Mouse (Mus musculus): ENCODE data around the gene Zcchc24. TPM values are rescaled to one million over a fixed set of nuclear protein-coding genes. Genes with fewer than 3 reads are reported as not detected.

Zcchc24 gene
- polyA plus RNA-seq, 1 experiment from 2014 or later = 33.6 TPM

DNA sequence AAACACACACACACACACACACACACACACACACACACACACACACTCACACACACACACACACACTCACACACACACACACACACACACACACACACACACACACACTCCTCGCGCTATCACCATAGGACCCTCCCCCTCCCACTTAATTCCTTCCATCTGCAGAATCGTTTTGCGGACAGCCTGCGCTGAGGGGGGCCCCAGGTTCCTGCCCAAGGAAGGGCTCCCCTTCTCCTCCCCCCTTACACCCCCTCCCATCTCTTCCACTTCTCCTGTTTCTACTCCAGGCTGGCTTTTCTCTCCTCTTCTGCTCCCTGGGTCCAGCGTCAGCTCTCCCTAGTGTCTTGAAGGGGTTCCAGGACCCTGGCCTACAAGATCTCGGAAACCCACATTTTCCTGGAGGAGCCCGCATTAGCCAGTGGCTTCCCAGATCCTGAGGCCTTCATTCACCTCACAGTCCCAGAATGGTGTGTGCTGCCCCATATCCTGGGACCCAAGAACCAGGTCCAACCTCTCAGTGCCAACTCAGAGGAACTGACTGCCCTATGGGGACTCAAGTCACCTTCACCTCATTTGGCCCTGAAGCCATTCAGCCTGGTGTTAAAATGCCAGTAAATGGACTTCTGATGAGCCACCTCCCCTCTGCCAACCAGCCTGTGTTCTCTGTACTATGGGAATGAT is 927 bp upstream of the Zcchc24 start:
- 0 out of 2 replicates have a peak, but pooled peaks cover 4% of the 10 kb centered on the region for H3K36me3 ChIP-seq (ENCODE audit: control insufficient read depth, insufficient read depth, low read length)
- H3K27me3 ChIP-seq (replicated peaks; ENCODE audit: control insufficient read depth, insufficient read depth, low read length) = no peaks in the 10 kb centered on the region
- H3K27ac ChIP-seq (ENCODE audit: low read depth) = peak overlapping the region; percentile 85
- no peaks in the 10 kb centered on the region for H3K9me3 ChIP-seq (ENCODE audit: control insufficient read depth, low read length)
- H3K4me2 ChIP-seq (ENCODE audit: low read length) = peak overlapping the region; percentile 73
- no peak overlapping the region for H3K4me3 ChIP-seq (ENCODE audit: low read depth, low read length)
- ATAC-seq (replicated peaks; ENCODE audit: low FRiP score, low TSS enrichment, low read depth) (no peak), DNase-seq (ENCODE audit: low spot score) (no peak)
- peaks cover 39% of the 10 kb centered on the region for H3K4me1 ChIP-seq (replicated peaks; ENCODE audit: control insufficient read depth, insufficient read depth, low read length)
- 20% methylated on average over 8 of the region's 8 CpGs for WGBS
- no peak overlapping the region for H3K9ac ChIP-seq (ENCODE audit: low read length)

- DNase-seq (ENCODE audit: low spot score) (peak; percentile 81), ATAC-seq (replicated peaks; ENCODE audit: low FRiP score, low TSS enrichment, low read depth) (peak; percentile 38)
- Histone ChIP-seq H3K36me3 (ENCODE audit: control insufficient read depth, insufficient read depth, low read length) (0 out of 2 replicates have a peak, but pooled peaks cover 7% of the 10 kb centered on the region), H3K27me3 (replicated peaks; ENCODE audit: control insufficient read depth, insufficient read depth, low read length) (no peaks in the 10 kb centered on the region), H3K4me2 (ENCODE audit: low read length) (peak overlapping the region; percentile 73), H3K27ac (ENCODE audit: low read depth) (peak overlapping the region; percentile 85), H3K9ac (ENCODE audit: low read length) (peak overlapping the region; percentile 70), H3K9me3 (ENCODE audit: control insufficient read depth, low read length) (no peaks in the 10 kb centered on the region), H3K4me3 (ENCODE audit: low read depth, low read length) (peak overlapping the region; percentile 83), H3K4me1 (replicated peaks; ENCODE audit: control insufficient read depth, insufficient read depth, low read length) (peaks cover 30% of the 10 kb centered on the region)
- under 1% methylated on average over 50 of the region's 50 CpGs for WGBS
Measured at GRCm38 (mm10) chr14:25768261-25768893, 462 bp downstream of the Zcchc24 start.

- ATAC-seq (replicated peaks; ENCODE audit: low FRiP score, low TSS enrichment, low read depth) (no peak), DNase-seq (ENCODE audit: low spot score) (no peak)
- H3K36me3 ChIP-seq (ENCODE audit: control insufficient read depth, insufficient read depth, low read length) = 0 out of 2 replicates have a peak, but pooled peaks cover 7% of the 10 kb centered on the region
- 6% methylated on average over 6 of the region's 6 CpGs for WGBS
- H3K27ac ChIP-seq (ENCODE audit: low read depth) = peak overlapping the region; percentile 85
- peak overlapping the region; percentile 83 for H3K4me3 ChIP-seq (ENCODE audit: low read depth, low read length)
- H3K9ac ChIP-seq (ENCODE audit: low read length) = peak overlapping the region; percentile 70
- H3K4me2 ChIP-seq (ENCODE audit: low read length) = peak overlapping the region; percentile 73
- H3K4me1 ChIP-seq (replicated peaks; ENCODE audit: control insufficient read depth, insufficient read depth, low read length) = peaks cover 30% of the 10 kb centered on the region
- H3K27me3 ChIP-seq (replicated peaks; ENCODE audit: control insufficient read depth, insufficient read depth, low read length) = no peaks in the 10 kb centered on the region
- H3K9me3 ChIP-seq (ENCODE audit: control insufficient read depth, low read length) = no peaks in the 10 kb centered on the region
Measured at GRCm38 (mm10) chr14:25767725-25768203, 1.1 kb downstream of the Zcchc24 start.

DNA sequence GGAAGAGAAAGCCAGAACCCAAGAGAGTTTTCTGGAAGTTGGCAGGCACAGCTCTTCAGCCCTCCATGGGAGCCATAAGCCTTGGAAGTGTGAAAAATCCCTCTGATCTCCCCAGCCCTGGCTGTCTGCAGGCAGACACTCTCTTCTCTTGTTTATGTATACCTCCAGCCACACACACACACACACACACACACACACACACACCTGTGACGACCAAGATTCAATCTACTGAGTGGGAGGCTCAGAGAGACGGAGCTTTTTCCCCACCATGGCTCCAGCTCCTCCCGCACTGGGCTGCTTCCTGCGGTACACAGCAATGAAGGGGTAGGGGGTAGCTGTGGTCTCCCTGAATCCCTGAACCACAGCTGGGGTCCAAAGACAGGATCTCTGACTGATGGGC is 2.4 kb downstream of the Zcchc24 start:
- Histone ChIP-seq H3K9ac (ENCODE audit: low read length) (peak overlapping the region; percentile 46), H3K36me3 (ENCODE audit: control insufficient read depth, insufficient read depth, low read length) (0 out of 2 replicates have a peak, but pooled peaks cover 7% of the 10 kb centered on the region), H3K4me2 (ENCODE audit: low read length) (peak overlapping the region; percentile 73), H3K27me3 (replicated peaks; ENCODE audit: control insufficient read depth, insufficient read depth, low read length) (no peaks in the 10 kb centered on the region), H3K27ac (ENCODE audit: low read depth) (no peak overlapping the region), H3K9me3 (ENCODE audit: control insufficient read depth, low read length) (no peaks in the 10 kb centered on the region), H3K4me3 (ENCODE audit: low read depth, low read length) (peak overlapping the region; percentile 83), H3K4me1 (replicated peaks; ENCODE audit: control insufficient read depth, insufficient read depth, low read length) (peaks cover 33% of the 10 kb centered on the region)
- DNase-seq (ENCODE audit: low spot score) (no peak), ATAC-seq (replicated peaks; ENCODE audit: low FRiP score, low TSS enrichment, low read depth) (no peak)
- WGBS = 25% methylated on average over 4 of the region's 4 CpGs

DNA sequence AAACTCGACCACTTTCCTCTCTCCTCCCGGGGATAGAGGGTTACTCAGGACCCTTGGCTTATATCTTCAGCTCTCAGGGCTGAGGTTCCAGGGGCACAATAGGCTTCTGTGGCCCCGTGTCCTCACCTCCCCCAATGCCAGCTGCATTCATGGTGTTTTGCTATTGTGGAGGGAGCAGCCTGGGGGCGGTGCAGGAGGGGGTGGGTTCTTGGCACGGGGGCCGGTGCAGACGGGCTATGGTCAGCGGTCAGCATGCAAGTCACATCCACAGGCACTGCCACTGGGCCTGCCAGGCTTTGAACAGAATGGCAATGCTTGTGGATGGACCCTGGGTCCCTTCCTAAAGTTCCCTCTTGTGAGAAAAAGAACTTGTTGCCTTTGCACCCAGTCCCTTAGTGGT is 2.9 kb downstream of the Zcchc24 start:
- ATAC-seq (replicated peaks; ENCODE audit: low FRiP score, low TSS enrichment, low read depth) = no peak
- H3K9me3 ChIP-seq (ENCODE audit: control insufficient read depth, low read length) = no peaks in the 10 kb centered on the region

DNA sequence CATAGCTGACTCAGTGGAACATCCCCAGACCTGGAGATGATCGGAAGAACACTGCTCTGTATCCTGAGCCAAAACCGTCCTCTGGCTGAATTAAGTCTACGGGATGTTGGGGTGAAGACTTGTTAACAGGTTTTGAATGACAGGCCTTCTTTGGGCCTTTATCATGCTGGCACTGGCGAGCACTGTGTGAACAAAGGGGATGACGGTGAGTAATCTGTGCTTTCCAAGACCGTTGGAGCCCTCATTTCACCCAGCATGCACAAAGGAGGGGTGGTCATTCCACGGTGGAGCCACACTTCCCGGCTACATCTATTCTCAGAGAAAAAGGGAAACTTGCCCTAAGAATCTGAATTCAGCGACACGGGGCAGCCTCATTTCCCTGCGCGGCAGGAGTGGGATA is 3.7 kb downstream of the Zcchc24 start:
- Histone ChIP-seq H3K27me3 (replicated peaks; ENCODE audit: control insufficient read depth, insufficient read depth, low read length) (no peaks in the 10 kb centered on the region), H3K4me1 (replicated peaks; ENCODE audit: control insufficient read depth, insufficient read depth, low read length) (peaks cover 42% of the 10 kb centered on the region), H3K36me3 (ENCODE audit: control insufficient read depth, insufficient read depth, low read length) (peaks cover 7% of the 10 kb centered on the region; the same call in 1 of the 2 replicates), H3K4me2 (ENCODE audit: low read length) (peak overlapping the region; percentile 73; the same call in 1 of the 2 replicates), H3K4me3 (ENCODE audit: low read depth, low read length) (no peak overlapping the region), H3K9me3 (ENCODE audit: control insufficient read depth, low read length) (no peaks in the 10 kb centered on the region), H3K9ac (ENCODE audit: low read length) (no peak overlapping the region), H3K27ac (ENCODE audit: low read depth) (no peak overlapping the region)
- ATAC-seq (replicated peaks; ENCODE audit: low FRiP score, low TSS enrichment, low read depth) (no peak), DNase-seq (ENCODE audit: low spot score) (no peak)
- WGBS = 67% methylated on average over 12 of the region's 12 CpGs

More for the DNA sequence above, 2.9 kb downstream of the Zcchc24 start:
- Histone ChIP-seq H3K4me2 (ENCODE audit: low read length) (peak overlapping the region; percentile 73), H3K27ac (ENCODE audit: low read depth) (no peak overlapping the region), H3K4me3 (ENCODE audit: low read depth, low read length) (peak overlapping the region; percentile 83; the same call in 1 of the 2 replicates), H3K4me1 (replicated peaks; ENCODE audit: control insufficient read depth, insufficient read depth, low read length) (peaks cover 35% of the 10 kb centered on the region), H3K9ac (ENCODE audit: low read length) (0 out of 2 replicates have a peak overlapping the region, but pooled peaks have one; percentile 2), H3K27me3 (replicated peaks; ENCODE audit: control insufficient read depth, insufficient read depth, low read length) (no peaks in the 10 kb centered on the region), H3K36me3 (ENCODE audit: control insufficient read depth, insufficient read depth, low read length) (peaks cover 7% of the 10 kb centered on the region; the same call in 1 of the 2 replicates)
- DNase-seq (ENCODE audit: low spot score) = no peak
- 35% methylated on average over 8 of the region's 8 CpGs for WGBS

GRCm38 (mm10) chr14:25761184-25761583 is 7.7 kb downstream of the Zcchc24 start:
- Histone ChIP-seq H3K4me2 (ENCODE audit: low read length) (no peak overlapping the region), H3K4me3 (ENCODE audit: low read depth, low read length) (no peak overlapping the region), H3K27ac (ENCODE audit: low read depth) (no peak overlapping the region), H3K36me3 (ENCODE audit: control insufficient read depth, insufficient read depth, low read length) (peaks cover 7% of the 10 kb centered on the region; the same call in 1 of the 2 replicates), H3K9me3 (ENCODE audit: control insufficient read depth, low read length) (no peaks in the 10 kb centered on the region), H3K9ac (ENCODE audit: low read length) (no peak overlapping the region), H3K4me1 (replicated peaks; ENCODE audit: control insufficient read depth, insufficient read depth, low read length) (peaks cover 59% of the 10 kb centered on the region), H3K27me3 (replicated peaks; ENCODE audit: control insufficient read depth, insufficient read depth, low read length) (no peaks in the 10 kb centered on the region)
- DNase-seq (ENCODE audit: low spot score) (no peak), ATAC-seq (replicated peaks; ENCODE audit: low FRiP score, low TSS enrichment, low read depth) (no peak)
- WGBS = 87% methylated on average over 5 of the region's 5 CpGs

DNA sequence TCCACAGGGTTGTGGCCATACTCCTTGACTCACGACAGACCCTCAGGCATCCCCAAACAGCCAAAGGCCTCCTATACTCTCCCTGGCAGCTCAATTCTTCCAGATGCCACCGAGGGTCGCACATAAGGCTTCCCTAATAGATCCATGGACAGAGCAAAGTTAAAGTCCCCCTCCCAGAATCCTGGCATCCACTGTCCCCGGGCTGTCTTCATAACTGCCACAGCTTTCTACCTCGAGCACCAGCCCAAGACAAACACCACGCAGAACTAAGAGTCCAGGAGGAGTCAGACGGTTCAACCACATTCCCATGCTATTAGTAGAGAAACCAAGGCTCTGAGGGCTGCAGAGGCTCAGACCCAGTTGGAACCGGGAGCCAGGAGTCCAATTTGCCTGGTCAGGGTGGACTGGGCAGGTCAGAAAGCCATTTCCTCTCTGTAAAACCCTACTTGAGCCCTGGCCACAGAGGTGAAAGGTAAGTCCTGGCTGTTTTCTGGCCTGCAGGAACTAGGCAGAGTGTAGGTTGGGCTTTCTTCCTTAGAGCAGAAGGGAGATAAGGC is 8.8 kb downstream of the Zcchc24 start:
- Histone ChIP-seq H3K4me3 (ENCODE audit: low read depth, low read length) (no peak overlapping the region), H3K4me1 (replicated peaks; ENCODE audit: control insufficient read depth, insufficient read depth, low read length) (peaks cover 59% of the 10 kb centered on the region), H3K36me3 (ENCODE audit: control insufficient read depth, insufficient read depth, low read length) (peaks cover 9% of the 10 kb centered on the region; the same call in 1 of the 2 replicates), H3K27ac (ENCODE audit: low read depth) (peak overlapping the region; percentile 39), H3K9ac (ENCODE audit: low read length) (no peak overlapping the region), H3K4me2 (ENCODE audit: low read length) (peak overlapping the region; percentile 20; the same call in 1 of the 2 replicates), H3K27me3 (replicated peaks; ENCODE audit: control insufficient read depth, insufficient read depth, low read length) (no peaks in the 10 kb centered on the region), H3K9me3 (ENCODE audit: control insufficient read depth, low read length) (no peaks in the 10 kb centered on the region)
- 45% methylated on average over 8 of the region's 8 CpGs for WGBS
- no peak for ATAC-seq (replicated peaks; ENCODE audit: low FRiP score, low TSS enrichment, low read depth)
- no peak for DNase-seq (ENCODE audit: low spot score)
